Mouse (Mus musculus) hindbrain, embryonic 16.5 days (tissue): ENCODE results near the gene Gm42791. TPM values are rescaled to one million over a fixed set of nuclear protein-coding genes. Genes with fewer than 3 reads are reported as not detected.
A peak's percentile ranks its signal among the peaks of the same experiment; 100 is the strongest.

Source experiments
- ATAC-seq: fragments of 200-750 bp; cut with Nextera tagmentation; 2 replicates; pipeline ENCODE4 v1.8.0; 2017; ENCODE audit warnings: moderate TSS enrichment, moderate library complexity
- H3K27ac ChIP-seq: fragments of 300-500 bp; sonication (generic); 2 replicates; pipeline ENCODE4 v1.5.1; 2014; ENCODE audit warnings: low read depth, mild to moderate bottlenecking, control low read depth, low read length, moderate library complexity
- H3K27me3 ChIP-seq: fragments of 300-500 bp; sonication (generic); replicated peaks from 2 replicates; pipeline ENCODE4 v1.6.1; 2014; ENCODE audit warnings: low read length; ENCODE audit not compliant: control insufficient read depth, insufficient read depth
- H3K36me3 ChIP-seq: fragments of 300-500 bp; sonication (generic); 2 replicates; pipeline ENCODE4 v1.6.1; 2014; ENCODE audit warnings: mild to moderate bottlenecking, low read length, moderate library complexity, mixed read lengths; ENCODE audit not compliant: control insufficient read depth, insufficient read depth
- H3K4me1 ChIP-seq: fragments of 300-500 bp; sonication (generic); 2 replicates; pipeline ENCODE4 v1.6.1; 2014; ENCODE audit warnings: low read depth, low read length; ENCODE audit not compliant: control insufficient read depth, insufficient read depth
- H3K4me2 ChIP-seq: fragments of 300-500 bp; sonication (generic); 2 replicates; pipeline ENCODE4 v1.6.1; 2014; ENCODE audit warnings: mild to moderate bottlenecking, low read length, control low read depth, moderate library complexity
- H3K4me3 ChIP-seq: fragments of 300-500 bp; sonication (generic); 2 replicates; pipeline ENCODE4 v1.5.1; 2014; ENCODE audit warnings: mild to moderate bottlenecking, low read length, control low read depth, moderate library complexity
- H3K9ac ChIP-seq: fragments of 300-500 bp; sonication (generic); 2 replicates; pipeline ENCODE4 v1.6.1; 2014; ENCODE audit warnings: low read depth, mild to moderate bottlenecking, control low read depth, low read length, moderate library complexity
- H3K9me3 ChIP-seq: fragments of 300-500 bp; sonication (generic); 2 replicates; pipeline ENCODE4 v1.6.1; 2014; ENCODE audit warnings: mild to moderate bottlenecking, low read length, moderate library complexity; ENCODE audit not compliant: control insufficient read depth
- WGBS: fragments of 180-500 bp; shearing (Covaris S2); extraction: QIAGEN DNeasy Blood & Tissue Kit; methylation state at CpG from one replicate; pipeline ENCODE4 v1.1.7; 2014; 5-methylcytosine and 5-hydroxymethylcytosine counted together
- polyA plus RNA-seq: library from polyadenylated mRNA; unstranded; fragments of >200 nt; fragmentation: Nextera tagmentation; extraction: Ambion mirVana; gene quantifications from 2 replicates; pipeline ENCODE4 v1.2.1, GENCODE M21; 2015

The Gm42791 gene
- polyA plus RNA-seq, 1 experiment from 2014 or later = 5.3 TPM

- Histone ChIP-seq H3K27ac (no peak overlapping the region), H3K9ac (no peak overlapping the region), H3K4me2 (no peak overlapping the region), H3K4me3 (no peak overlapping the region), H3K27me3 (no peaks in the 10 kb centered on the region), H3K36me3 (no peaks in the 10 kb centered on the region), H3K9me3 (0 out of 2 replicates have a peak, but pooled peaks cover 3% of the 10 kb centered on the region), H3K4me1 (peaks cover 13% of the 10 kb centered on the region)
- 84% methylated on average over 5 of the region's 5 CpGs for WGBS
- ATAC-seq = no peak
Observed at GRCm38 (mm10) chr5:149028394-149028793, 33.4 kb upstream of the Gm42791 start.

- Histone ChIP-seq H3K36me3 (no peaks in the 10 kb centered on the region), H3K4me1 (peaks cover 13% of the 10 kb centered on the region), H3K4me2 (no peak overlapping the region), H3K27me3 (no peaks in the 10 kb centered on the region), H3K9ac (no peak overlapping the region), H3K9me3 (0 out of 2 replicates have a peak, but pooled peaks cover 3% of the 10 kb centered on the region), H3K27ac (no peak overlapping the region), H3K4me3 (no peak overlapping the region)
- WGBS = 78% methylated on average over 8 of the region's 8 CpGs
- ATAC-seq = no peak
Observed at GRCm38 (mm10) chr5:149027389-149027788, 32.4 kb upstream of the Gm42791 start.

- Histone ChIP-seq H3K27ac (no peak overlapping the region), H3K4me2 (no peak overlapping the region), H3K9ac (no peak overlapping the region), H3K27me3 (no peaks in the 10 kb centered on the region), H3K9me3 (no peaks in the 10 kb centered on the region), H3K4me3 (no peak overlapping the region), H3K36me3 (no peaks in the 10 kb centered on the region), H3K4me1 (no peaks in the 10 kb centered on the region)
- no peak for ATAC-seq
- whole genome bisulfite sequencing = 60% methylated on average over 7 of the region's 7 CpGs
Observed at GRCm38 (mm10) chr5:149021120-149021519, 26.2 kb upstream of the Gm42791 start.

GRCm38 (mm10) chr5:149020681-149021062 lies 25.7 kb upstream of the Gm42791 start:
- H3K4me2 ChIP-seq = peak overlapping the region; percentile 38
- no peak overlapping the region for H3K4me3 ChIP-seq
- no peak for ATAC-seq
- no peaks in the 10 kb centered on the region for H3K27me3 ChIP-seq
- 74% methylated on average over 16 of the region's 16 CpGs for whole genome bisulfite sequencing
- peaks cover 4% of the 10 kb centered on the region for H3K4me1 ChIP-seq
- no peak overlapping the region for H3K27ac ChIP-seq
- H3K9me3 ChIP-seq = no peaks in the 10 kb centered on the region
- H3K36me3 ChIP-seq = no peaks in the 10 kb centered on the region
- no peak overlapping the region for H3K9ac ChIP-seq

- H3K4me2 ChIP-seq = peak overlapping the region; percentile 38
Observed at GRCm38 (mm10) chr5:149020059-149020680, 25.2 kb upstream of the Gm42791 start.

GRCm38 (mm10) chr5:149017666-149018415 lies 22.9 kb upstream of the Gm42791 start:
- H3K4me1 ChIP-seq = peaks cover 9% of the 10 kb centered on the region
- no peak overlapping the region for H3K4me2 ChIP-seq
- H3K4me3 ChIP-seq = no peak overlapping the region
- no peak overlapping the region for H3K27ac ChIP-seq
- H3K27me3 ChIP-seq = no peaks in the 10 kb centered on the region
- ATAC-seq = no peak
- no peaks in the 10 kb centered on the region for H3K36me3 ChIP-seq
- no peak overlapping the region for H3K9ac ChIP-seq
- no peaks in the 10 kb centered on the region for H3K9me3 ChIP-seq
- 83% methylated on average over 3 of the region's 3 CpGs for WGBS

More at GRCm38 (mm10) chr5:149020059-149020680, 25.2 kb upstream of the Gm42791 start:
- H3K9ac ChIP-seq = no peak overlapping the region
- H3K36me3 ChIP-seq = no peaks in the 10 kb centered on the region
- WGBS = 59% methylated on average over 18 of the region's 18 CpGs
- no peak overlapping the region for H3K27ac ChIP-seq
- no peaks in the 10 kb centered on the region for H3K9me3 ChIP-seq
- H3K27me3 ChIP-seq = no peaks in the 10 kb centered on the region
- H3K4me1 ChIP-seq = peaks cover 4% of the 10 kb centered on the region
- no peak overlapping the region for H3K4me3 ChIP-seq
- ATAC-seq = no peak

GRCm38 (mm10) chr5:149017181-149017580 lies 22.2 kb upstream of the Gm42791 start:
- H3K4me2 ChIP-seq = no peak overlapping the region
- no peak overlapping the region for H3K9ac ChIP-seq
- no peaks in the 10 kb centered on the region for H3K9me3 ChIP-seq
- peaks cover 9% of the 10 kb centered on the region for H3K4me1 ChIP-seq
- ATAC-seq = no peak
- H3K27ac ChIP-seq = no peak overlapping the region
- H3K4me3 ChIP-seq = no peak overlapping the region
- H3K27me3 ChIP-seq = no peaks in the 10 kb centered on the region
- WGBS = 79% methylated on average over 3 of the region's 3 CpGs
- no peaks in the 10 kb centered on the region for H3K36me3 ChIP-seq

GRCm38 (mm10) chr5:149016261-149016660 lies 21.3 kb upstream of the Gm42791 start:
- H3K27me3 ChIP-seq = no peaks in the 10 kb centered on the region
- H3K4me2 ChIP-seq = peak overlapping the region; percentile 91
- H3K4me3 ChIP-seq = no peak overlapping the region
- H3K36me3 ChIP-seq = no peaks in the 10 kb centered on the region
- H3K27ac ChIP-seq = no peak overlapping the region
- no peak overlapping the region for H3K9ac ChIP-seq
- H3K4me1 ChIP-seq = peaks cover 9% of the 10 kb centered on the region
- no peak for ATAC-seq
- no peaks in the 10 kb centered on the region for H3K9me3 ChIP-seq
- 72% methylated on average over 5 of the region's 5 CpGs for WGBS

GRCm38 (mm10) chr5:149015335-149016201 lies 20.6 kb upstream of the Gm42791 start:
- Histone ChIP-seq H3K4me1 (peaks cover 9% of the 10 kb centered on the region), H3K4me2 (peak overlapping the region; percentile 91), H3K27ac (no peak overlapping the region), H3K27me3 (no peaks in the 10 kb centered on the region), H3K9ac (peak overlapping the region; percentile 68), H3K9me3 (no peaks in the 10 kb centered on the region), H3K36me3 (no peaks in the 10 kb centered on the region), H3K4me3 (peak overlapping the region; percentile 55)
- peak; percentile 77 for ATAC-seq
- WGBS = 1% methylated on average over 35 of the region's 37 CpGs
